Mouse (Mus musculus) gastrocnemius, adult 8-10 months (tissue): ENCODE data around the gene Hmgb4. TPM values are rescaled to one million over a fixed set of nuclear protein-coding genes. Genes with fewer than 3 reads are reported as not detected.

Source experiments
- DNase-seq, 2 experiments: peaks; one replicate each; pipeline ENCODE4 v3.0.0; 2022; ENCODE audit warnings: low spot score in 2 of 2
- total RNA-seq, 4 experiments: library from RNA; stranded (reverse); gene quantifications; 2 replicates each; pipeline ENCODE4 v1.2.4; 2022

Gene Hmgb4
- total RNA-seq: not detected

DNA sequence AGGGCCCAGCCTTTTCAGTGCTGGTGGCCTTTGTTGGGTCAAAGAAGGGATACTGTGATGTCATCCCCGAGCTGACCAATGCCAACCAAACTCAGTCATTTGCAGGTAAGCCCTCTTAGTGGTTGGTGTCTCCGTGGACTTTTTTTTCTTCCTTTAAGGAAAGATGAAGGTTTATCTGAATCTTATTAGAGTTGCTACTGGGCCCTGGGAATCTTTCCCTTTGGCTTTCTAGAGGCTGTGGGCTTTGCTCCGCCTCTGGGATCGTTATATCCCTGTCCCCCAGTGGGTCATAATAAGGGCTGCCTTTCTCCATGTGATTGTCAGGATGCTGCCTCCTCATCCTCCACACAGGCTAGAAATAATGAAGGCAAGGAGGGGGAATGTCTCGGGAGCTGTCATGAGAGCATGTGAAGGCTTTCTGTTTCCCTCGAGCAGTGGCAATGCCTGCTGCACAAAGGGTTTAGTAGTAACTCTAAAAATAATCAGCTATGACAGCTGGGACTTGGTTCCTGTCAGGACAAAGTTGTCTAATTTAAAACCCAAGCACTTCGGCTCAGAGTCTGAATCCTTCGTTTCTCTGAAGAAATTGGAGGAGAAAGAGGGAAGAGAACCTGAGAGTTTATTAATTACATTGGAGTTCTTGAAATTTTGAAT is at the start of gene Hmgb4:
TSS of gene Hmgb4 (minus strand) at position 51 of the 654 bp plus-strand sequence.
- no peak for DNase-seq

DNA sequence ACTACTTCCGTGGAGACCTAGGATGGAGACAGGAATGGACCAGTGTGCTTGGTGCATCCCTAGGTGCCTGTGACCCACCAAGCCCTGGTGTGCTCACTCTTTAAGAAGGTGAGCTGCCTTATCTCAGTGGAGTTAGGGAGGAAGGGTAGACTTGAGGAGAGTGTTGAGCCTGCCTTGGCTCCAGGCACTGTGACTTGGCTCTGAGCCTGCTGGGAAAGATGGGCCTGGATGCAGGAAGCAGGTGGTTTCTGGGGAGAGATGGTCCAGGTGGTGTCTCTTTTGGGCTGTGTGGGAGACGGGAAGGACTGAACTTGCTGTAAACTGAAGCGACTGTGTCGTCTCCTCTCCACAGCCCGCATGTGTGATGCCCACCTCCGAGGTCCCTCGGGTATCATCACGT is 45.3 kb upstream of the Hmgb4 start:
- no peak for DNase-seq

DNA sequence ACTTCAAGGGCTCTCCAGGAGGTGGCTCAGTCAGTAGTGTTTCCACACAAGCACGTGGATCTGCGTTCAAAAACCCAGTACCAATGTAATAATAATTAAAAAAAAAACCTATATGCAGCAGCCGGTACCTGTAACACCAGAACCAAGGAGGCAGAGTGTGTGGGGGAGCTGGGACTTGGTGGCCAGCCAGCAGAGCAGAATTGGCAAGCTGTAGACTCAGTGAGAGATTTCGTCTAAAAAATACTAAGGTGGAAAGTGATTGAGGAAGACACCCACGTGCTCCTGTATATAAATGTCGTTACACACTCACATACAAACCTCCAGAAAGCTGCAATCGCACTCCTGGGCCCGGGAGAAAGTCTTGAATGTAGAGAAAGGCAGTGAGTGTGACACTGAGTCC is 43.3 kb upstream of the Hmgb4 start:
- DNase-seq: no peak

DNA sequence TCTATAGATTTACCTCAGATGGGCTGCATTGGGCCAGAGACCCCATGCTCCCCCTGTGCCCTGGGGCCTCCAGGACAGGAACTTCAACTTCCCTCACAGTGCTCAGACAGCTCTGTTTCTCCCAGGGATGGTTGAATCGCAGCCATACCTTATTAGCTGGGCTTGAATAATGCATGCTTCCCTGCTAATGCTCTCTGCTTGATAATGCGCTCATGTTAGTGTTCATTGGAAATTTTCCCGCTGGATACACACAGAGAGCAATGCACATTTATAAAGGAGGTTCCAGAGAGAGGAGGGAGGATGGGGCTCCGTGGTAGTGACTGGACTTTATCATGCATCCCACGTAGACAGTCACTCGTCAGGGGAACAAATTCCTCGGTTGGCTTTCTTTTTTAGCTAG is 27.3 kb upstream of the Hmgb4 start:
- no peak for DNase-seq

DNA sequence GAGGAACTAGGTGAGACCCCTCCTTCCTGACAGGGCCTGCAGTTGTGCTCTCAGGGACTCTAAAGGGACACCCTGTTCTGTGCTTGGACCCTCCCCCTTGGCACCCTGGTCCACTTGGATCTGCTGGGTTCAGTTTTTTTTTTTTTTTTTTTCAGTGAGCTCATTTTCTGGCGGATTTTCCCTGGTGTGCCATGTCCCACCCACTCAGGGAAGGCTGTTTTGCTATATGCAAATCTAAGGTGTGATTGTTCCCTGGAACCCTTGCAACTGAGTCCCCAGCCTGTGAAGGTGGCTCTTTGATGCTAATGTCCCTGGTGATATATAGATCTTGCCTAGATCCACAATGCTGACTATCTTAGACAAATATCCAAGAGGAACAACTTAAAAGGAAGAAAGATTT is 24.3 kb upstream of the Hmgb4 start:
- no peak for DNase-seq

DNA sequence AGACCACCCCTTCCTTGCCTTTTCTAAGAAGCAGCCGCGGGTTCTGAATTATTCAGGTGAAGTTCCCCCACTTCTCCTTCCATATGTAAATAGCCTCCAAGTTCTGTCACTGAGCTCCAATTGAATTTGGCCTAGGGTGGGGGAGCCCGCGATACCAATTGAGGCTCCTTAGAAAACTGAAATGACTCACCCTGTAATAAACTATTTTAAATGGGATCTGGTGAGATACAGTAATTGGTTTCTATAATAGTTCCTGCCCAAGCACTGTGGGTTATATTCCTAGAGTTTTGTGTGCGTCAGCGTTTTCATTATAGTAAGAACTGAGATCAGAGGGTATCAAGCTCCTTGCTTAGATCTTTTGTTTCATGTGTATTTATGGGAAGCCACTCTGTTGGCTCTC is 14.8 kb upstream of the Hmgb4 start:
- no peak for DNase-seq

DNA sequence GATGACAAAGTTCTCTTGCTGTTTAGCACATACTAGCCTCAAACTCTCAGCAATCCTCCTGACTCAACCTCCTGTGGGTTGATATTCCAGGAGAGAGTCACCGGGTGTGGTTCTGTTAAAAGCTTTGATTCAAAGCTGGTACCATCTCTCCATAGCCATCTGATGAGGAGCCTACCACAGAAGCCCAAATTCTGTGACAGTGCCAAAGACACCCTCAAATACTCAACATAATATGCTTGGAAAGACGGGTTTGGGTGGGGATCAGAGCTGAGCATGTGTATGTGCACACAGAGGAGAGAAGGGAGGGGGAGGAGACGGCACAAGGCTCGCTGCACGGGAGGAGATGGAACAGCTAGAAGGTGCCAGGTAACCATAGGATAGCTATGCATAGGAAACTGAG is 14.4 kb upstream of the Hmgb4 start:
- no peak for DNase-seq

DNA sequence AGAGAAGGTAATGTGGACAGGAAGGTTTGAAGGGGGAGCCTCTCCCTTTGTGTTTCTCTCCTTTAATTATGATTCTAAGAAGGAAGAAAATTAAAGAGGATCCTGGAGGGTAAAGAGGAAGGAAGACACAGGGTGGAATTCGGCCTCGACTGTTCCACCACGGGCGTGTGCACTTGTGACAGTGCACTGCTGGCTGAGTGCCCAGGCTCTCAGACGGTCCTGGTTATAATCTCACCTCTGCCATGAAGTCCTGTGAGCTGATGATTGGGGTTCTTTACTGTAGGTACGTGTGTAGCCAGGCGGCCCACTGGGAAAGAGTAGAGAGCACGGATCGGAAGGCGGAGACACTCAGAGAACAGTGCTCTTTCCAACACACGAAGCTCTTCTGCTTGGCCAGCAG is 12.4 kb upstream of the Hmgb4 start:
- DNase-seq: no peak

DNA sequence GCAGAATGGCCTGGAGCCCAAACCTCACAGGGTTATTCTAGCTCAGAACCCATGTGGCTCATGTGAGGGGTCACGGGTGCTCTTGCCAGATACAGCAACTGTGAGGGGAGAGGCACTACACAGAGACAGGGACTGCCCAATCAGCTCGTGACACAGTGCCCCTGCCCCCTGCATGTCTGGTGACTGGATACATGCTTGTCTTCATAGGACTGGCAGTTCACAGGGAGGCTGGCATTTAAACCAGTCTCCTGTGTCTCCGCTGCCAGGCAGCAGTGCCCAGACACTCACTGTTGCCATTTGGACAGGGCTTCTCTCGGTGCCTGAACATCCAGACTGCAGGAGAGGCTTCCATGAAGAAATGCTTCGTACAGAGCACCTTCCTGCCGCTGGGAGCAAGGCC is 11.7 kb upstream of the Hmgb4 start:
- DNase-seq: peak; percentile 7 to 22

DNA sequence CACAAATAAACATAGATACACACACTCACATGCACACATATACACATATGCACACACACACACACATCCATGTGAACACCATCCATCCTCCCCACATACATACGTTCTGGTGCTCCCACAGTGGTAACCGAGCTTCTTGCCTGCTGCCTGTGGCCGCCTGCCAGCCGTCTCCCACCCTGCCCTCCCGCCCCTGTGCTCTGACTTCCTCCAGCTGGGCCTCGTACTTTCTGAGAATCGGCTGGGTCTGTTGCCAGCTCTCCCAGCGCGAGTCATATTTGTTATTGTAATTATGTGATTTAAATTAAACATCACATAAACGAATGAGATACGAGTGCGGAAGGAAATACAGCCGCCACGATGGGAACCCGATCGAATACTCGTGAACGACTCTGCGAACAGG is 10.2 kb upstream of the Hmgb4 start:
- no peak for DNase-seq

DNA sequence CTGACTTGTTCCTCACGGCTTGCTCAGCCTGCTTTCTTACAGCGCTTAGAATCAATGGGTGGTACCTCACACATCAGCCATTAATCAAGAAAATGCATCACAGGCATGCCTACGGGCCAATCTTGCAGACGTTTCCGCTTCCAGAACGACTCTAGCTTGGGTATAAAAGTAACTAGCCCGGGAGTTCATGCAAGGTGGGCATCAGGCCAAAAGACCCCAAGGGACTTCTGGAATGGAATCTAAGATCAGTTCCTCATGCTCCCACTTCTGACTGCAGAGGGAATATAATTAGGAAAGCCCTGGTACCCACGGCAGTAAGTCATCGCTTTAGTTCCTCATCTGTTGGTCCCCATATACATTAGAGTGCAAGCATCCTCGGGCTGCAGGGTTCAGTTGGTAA is 9.4 kb upstream of the Hmgb4 start:
- DNase-seq: no peak

DNA sequence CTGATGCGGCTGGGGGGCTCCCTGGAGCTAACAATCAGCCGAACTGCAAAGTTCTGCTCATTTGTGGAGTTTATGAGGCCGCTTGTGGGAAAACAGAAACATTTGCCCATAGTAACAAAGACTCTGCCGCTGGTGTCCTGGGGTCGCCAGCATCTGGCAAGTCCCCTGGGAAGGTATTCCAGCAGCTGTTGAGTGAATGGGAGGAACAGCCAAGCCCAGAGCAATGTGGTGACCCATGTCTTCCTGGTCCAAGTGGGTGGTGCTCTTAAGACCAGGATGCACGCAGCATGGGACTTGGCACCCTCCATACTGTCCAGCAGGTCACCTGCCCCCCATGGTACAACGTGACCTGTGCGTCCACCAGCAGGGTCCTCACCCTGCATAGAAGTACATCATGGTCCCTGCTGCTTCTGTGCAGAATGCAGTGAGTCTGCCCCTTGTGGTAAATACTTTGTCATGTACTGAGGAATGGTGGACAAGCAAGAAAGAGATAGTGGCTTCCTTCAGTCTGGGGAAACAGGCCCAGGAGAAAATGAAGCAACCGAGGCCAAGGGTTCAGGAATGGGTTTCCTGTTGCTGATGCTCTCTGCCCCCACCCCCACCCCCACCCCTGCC is 8.6 kb upstream of the Hmgb4 start:
- no peak for DNase-seq

DNA sequence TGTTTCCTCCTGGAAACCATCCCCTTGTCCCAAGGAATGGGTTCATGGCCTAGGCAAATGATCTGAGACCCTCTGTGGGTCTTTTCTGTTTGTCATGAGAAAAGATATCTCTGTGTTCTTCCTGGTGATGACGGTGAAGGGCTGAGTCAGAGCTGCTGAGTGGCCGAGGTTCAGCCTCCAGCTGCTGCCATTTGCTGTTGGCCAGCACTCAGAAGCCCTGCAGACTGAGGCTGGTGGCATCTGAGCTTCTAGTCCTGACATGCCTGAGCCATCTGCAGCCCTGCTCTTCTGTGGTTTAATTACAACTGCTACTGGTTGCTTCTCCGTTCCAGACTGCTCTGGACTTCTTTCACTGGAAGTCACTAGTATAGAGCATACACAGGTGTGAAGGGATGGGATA is 4.6 kb upstream of the Hmgb4 start:
- no peak for DNase-seq

DNA sequence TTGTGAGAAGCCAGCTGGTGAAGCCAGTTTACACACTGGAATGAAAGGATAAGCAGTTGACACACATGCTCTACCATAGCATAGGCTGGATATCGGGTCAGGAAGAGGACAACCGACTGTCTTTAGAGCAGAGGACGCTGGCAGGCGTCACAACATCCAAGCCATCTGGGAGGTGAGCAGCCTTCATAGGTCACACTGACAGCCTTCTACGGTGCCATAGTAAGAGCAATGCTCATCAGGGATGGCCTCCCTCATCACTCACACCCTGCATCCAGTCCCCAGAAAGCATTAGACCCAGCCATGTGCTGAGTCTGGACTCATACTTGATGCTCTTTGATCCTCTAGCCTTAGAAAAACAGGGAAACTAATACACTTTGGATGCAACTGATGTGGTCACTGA is 3.7 kb upstream of the Hmgb4 start:
- DNase-seq: no peak

DNA sequence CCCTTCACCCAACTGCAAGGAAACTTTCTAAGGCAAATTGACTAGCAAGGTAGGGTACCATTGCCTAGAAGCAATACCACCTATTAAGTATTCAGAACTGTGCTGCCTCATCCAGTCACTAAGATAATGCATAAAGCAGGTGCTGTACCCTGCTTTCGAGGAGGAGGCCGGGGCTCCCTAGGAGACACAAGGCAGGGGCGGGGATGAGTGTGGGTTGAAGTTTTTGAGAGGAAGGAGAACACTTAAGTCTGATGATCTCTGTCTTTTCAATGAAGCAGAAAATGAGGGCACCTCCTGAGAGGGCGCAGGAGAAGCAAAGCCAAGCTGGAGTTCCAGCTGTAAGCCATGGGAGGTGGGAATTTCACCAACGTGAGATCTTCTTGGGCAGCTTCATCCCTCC is 1.5 kb downstream of the Hmgb4 start:
- DNase-seq: no peak

DNA sequence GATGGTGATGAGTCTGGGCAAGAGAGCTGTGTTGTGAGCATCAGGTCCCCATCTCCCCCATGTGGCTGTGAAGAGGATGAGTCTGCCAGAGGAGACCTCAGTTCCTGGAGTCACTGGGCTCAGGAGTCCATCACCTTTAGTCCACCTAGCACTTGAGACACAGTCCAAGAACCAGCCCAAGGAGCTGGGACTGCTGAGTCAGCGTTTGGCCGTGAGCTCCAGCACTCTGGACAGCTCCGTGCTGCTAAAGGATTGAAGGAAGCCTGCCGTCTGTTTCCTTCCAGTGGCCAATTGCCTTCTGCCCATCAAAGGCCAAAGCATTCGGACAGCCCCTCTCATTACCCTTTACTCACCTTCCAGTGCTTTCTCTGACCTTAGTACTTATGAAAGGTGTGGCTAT is 12.1 kb downstream of the Hmgb4 start:
- no peak for DNase-seq

DNA sequence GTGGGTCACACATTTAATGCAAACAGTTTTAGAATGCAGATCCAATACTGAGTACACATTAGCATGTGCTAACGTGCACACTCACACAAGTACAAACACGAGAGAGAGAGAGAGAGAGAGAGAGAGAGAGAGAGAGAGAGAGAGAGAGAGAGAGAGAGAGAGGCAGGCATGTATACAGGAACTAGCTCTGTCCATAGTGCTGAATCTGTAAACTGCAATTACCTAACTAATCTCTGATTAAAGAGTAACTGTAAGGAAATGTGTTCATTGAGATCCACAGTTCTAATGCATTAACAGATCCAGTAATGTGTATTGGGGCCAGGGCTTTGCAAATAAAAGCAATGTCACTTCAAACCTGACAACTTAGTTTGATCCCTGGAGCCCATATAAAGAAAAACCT is 15.6 kb downstream of the Hmgb4 start:
- DNase-seq: no peak

DNA sequence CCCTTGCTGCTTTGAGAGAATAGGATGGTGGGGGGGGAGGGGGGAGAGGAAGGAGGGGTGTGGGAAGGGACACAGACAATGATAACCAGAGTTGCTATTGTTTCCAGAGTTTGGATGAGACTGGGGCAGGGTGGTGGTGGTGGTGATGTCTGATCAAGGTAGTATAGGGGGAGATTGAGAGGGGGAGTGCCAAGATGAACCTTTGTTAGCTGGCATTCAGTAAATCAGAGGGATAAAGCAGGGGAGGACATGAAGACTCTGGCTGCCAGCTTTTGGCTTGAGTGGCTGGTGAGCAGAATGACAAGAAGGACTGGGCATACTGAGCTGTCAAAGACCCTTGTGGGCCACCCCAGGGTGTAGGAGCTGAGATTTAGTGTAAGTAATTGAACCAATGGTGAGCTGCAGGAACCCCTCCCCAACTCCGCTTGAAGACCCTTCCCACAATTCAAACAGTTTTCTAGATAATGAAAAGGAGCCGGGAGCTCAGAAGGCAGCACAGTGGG is 18.9 kb downstream of the Hmgb4 start:
- no peak for DNase-seq

DNA sequence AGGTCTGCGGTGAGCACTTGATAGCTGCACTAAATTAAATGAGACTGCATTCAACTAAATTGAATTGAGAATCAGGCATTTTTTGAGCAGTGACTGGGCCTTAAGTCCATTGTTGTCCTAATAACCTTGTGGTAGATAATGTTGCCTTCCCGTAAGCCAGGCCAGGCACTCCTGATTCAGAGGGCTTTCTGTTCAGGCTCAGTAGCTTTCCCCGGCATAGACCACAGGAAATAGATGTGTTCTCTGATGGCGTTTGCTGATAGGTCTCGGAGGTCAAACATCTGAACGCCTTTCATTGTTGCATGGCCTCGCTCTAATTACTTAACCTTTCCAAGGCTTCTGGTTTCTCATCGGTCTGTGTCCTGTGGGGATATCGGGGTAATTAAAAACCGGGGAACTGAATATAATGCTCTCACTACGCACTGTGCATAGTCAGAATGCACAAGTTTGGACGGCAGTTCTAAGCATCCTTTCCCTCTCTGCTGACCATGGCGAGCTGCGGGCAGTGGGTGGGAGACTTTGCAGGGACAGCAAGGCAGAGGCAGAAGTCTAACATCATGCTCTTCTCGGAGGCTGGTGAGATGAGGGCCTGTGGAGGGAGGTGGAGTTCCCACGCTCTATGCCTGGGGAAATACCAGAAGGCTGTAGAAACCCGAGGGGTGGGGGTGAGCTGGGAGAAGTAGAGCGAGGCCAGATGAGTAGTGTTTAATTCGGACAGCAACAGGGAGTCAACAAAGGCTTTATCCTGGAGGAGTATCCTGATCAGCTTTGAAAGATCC is 19.5 kb downstream of the Hmgb4 start:
- DNase-seq: no peak

DNA sequence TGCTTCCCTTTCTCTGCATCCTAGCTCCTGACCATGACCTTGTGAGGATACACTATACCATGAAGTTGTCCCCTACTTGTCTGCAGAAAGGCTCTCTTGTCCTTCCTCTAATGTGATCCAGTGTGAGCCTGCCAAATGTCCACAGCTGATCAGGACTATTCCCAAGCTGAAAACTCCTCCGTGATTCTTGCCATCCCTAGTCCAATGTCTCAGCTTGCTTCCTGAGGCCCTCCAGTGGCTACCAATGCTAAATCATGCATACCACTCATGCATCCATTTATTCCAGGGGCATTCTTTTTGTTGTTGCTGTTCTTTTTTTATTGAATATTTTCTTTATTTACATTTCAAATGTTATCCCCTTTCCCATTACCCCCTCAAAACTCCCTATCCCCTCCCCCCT is 21.6 kb downstream of the Hmgb4 start:
- no peak for DNase-seq

DNA sequence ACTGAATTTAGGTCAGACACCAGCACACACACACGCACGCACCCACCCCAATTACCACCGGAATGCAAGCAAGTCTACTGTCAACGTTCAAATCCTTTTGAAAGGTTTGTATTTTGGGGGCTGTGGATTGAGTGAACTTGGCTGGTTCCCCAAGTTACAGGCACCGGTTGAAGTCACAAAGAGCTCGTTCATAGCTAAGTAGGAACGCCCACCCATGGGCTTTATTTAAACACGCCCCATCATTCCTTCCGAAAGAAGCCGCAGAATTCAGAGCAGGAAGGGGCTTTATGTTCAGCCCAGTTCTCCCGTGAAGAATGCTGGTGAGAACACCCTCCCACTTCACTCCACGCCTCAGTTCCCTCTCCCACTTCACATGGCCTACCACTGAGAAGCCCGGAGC is 27.3 kb downstream of the Hmgb4 start:
- DNase-seq: no peak

DNA sequence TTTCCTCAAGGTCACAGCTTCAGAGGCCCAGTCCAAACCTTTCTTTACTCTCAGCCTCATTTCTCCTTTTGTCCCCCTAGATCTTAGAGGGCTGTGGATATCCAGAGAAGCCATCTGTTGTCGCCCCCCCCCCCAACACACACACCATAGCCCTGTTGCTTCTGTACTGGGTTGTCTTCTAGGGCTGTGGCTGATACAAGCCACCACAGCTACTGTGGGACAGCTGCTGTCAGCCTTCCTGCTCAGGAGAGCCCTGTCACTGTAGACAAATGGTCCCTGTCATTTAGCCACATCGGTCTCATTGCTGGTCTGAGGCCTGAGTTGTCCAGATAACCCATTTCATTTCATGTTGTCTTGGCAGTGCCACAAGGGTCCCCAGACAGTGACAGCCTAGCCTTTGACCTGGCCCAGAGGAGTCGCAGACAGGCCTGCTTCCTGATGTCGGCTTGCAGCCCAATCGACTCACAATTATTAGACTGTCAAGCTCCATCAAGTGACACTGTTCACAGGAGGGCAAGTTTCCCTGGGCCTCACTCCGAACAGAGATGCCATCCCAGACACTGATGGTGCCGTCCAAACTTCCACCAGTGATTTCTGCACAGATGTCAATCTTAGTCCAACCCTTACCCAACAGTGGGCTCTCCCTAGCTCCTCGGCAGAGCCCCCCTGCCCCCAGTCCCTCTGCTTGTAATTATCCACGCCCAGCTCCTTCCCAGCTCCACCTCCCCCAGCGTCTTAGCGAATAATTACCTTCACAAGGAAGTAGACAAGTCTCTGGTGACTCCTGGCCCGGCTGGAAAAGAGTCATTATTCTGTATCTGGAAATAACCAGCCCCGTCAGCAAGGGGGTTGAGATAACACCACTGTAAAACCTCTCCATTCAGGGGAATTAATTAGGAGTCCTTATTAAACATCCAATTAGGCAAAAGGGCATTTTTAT is 33.1 kb downstream of the Hmgb4 start:
- DNase-seq: no peak
